Mouse (Mus musculus) liver, embryonic 15.5 days (tissue): ENCODE results near the gene Gm20532. TPM values are rescaled to one million over a fixed set of nuclear protein-coding genes. Genes with fewer than 3 reads are reported as not detected.

Source experiments
- ATAC-seq: fragments of 200-750 bp; cut with Nextera tagmentation; 2 replicates; pipeline ENCODE4 v1.8.0; 2017; ENCODE audit warnings: moderate number of reproducible peaks, mild to moderate bottlenecking, moderate library complexity; ENCODE audit not compliant: insufficient read depth
- H3K27ac ChIP-seq: fragments of 300-500 bp; sonication (generic); replicated peaks from 2 replicates; pipeline ENCODE4 v1.5.1; 2015; ENCODE audit warnings: mild to moderate bottlenecking, inconsistent platforms
- H3K27me3 ChIP-seq: fragments of 300-500 bp; sonication (generic); 2 replicates; pipeline ENCODE4 v1.6.1; 2015; ENCODE audit warnings: mild to moderate bottlenecking, inconsistent platforms
- H3K36me3 ChIP-seq: fragments of 300-500 bp; sonication (generic); replicated peaks from 2 replicates; pipeline ENCODE4 v1.6.1; 2015; ENCODE audit warnings: moderate library complexity, mild to moderate bottlenecking, inconsistent platforms
- H3K4me1 ChIP-seq: fragments of 300-500 bp; sonication (generic); replicated peaks from 2 replicates; pipeline ENCODE4 v1.6.1; 2015; ENCODE audit warnings: inconsistent platforms
- H3K4me2 ChIP-seq: fragments of 300-500 bp; sonication (generic); 2 replicates; pipeline ENCODE4 v1.6.1; 2015; ENCODE audit warnings: moderate library complexity, mild to moderate bottlenecking, inconsistent platforms
- H3K4me3 ChIP-seq: fragments of 300-500 bp; sonication (generic); replicated peaks from 2 replicates; pipeline ENCODE4 v1.5.1; 2015; ENCODE audit warnings: mild to moderate bottlenecking, inconsistent platforms
- H3K9ac ChIP-seq: fragments of 300-500 bp; sonication (generic); 2 replicates; pipeline ENCODE4 v1.6.1; 2015; ENCODE audit warnings: moderate library complexity, mild to moderate bottlenecking, inconsistent platforms
- H3K9me3 ChIP-seq: fragments of 300-500 bp; sonication (generic); replicated peaks from 2 replicates; pipeline ENCODE4 v1.6.1; 2016; ENCODE audit warnings: inconsistent platforms
- WGBS: fragments of 180-500 bp; shearing (Covaris S2); methylation state at CpG from one replicate; pipeline ENCODE4 v1.1.7; 2015; ENCODE audit warnings: mixed read lengths; ENCODE audit not compliant: insufficient replicate concordance; 5-methylcytosine and 5-hydroxymethylcytosine counted together
- polyA plus RNA-seq: library from polyadenylated mRNA; unstranded; fragments of >200 nt; fragmentation: Nextera tagmentation; extraction: Ambion mirVana; gene quantifications from 2 replicates; pipeline ENCODE4 v1.2.1, GENCODE M21; 2015

Gm20532 gene
- polyA plus RNA-seq, result not detected in 2 replicates

DNA sequence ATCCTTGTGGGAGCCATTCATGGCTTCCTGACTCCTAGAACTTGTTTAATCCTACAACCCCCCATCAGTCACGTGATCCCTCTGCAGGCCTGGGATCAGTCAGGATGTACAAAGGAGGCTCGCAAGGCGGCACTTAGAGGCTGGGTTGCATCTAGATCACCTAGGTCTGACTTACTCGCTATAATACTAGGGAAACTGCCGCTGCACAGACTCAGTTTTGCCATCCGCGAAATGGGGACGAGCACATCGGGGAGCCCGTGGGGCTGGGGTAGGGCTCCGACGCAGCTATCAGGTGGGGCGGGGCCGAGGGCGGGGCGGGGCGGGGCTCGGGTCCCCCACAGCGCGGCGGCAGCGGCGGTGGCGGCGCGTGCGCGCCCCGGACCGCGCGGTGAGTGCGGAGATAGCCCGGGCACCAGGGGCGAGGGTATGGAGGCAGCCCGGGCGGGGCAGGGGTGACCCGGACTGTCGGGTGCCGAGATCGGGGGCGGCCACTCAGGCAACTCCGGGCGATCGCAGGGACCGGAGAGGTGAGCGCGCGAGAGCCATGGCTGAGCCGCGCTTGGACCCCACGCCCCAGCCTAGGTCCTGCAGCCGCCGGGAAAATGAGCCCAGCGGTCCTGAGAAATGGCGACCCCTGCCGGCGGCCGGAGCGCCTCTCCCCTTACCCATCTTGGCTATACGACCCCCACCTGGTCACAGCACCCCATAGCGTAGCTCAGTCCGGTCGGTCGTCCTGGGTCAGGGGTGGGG lies at the start of gene Gm20532:
TSS of gene Gm20532 (plus strand) at position 346 of the 750 bp plus-strand sequence.
- Histone ChIP-seq H3K9me3 (no peaks in the 10 kb centered on the region), H3K4me3 (peak within 1 kb of the TSS; percentile 66), H3K4me2 (peak within 1 kb of the TSS; percentile 88), H3K27ac (peak within 1 kb of the TSS; percentile 19; the same call in 1 of the 2 replicates), H3K4me1 (peaks cover 42% of the 10 kb centered on the region), H3K27me3 (peaks cover 27% of the 10 kb centered on the region), H3K9ac (peak within 1 kb of the TSS; percentile 55), H3K36me3 (0 out of 2 replicates have a peak, but pooled peaks cover 3% of the 10 kb centered on the region)
- ATAC-seq, result peak; percentile 65
- WGBS, result under 1% methylated on average over 65 of the region's 65 CpGs

GRCm38 (mm10) chr2:26539516-26539915 lies 46.9 kb upstream of the Gm20532 start:
- peaks cover 10% of the 10 kb centered on the region for H3K27me3 ChIP-seq
- ATAC-seq, result no peak
- WGBS, result 52% methylated on average over 2 of the region's 2 CpGs
- H3K4me2 ChIP-seq, result no peak overlapping the region
- H3K27ac ChIP-seq, result no peak overlapping the region
- H3K4me3 ChIP-seq, result no peak overlapping the region
- peaks cover 8% of the 10 kb centered on the region for H3K4me1 ChIP-seq
- H3K9me3 ChIP-seq, result no peaks in the 10 kb centered on the region
- H3K36me3 ChIP-seq, result no peaks in the 10 kb centered on the region
- no peak overlapping the region for H3K9ac ChIP-seq

DNA sequence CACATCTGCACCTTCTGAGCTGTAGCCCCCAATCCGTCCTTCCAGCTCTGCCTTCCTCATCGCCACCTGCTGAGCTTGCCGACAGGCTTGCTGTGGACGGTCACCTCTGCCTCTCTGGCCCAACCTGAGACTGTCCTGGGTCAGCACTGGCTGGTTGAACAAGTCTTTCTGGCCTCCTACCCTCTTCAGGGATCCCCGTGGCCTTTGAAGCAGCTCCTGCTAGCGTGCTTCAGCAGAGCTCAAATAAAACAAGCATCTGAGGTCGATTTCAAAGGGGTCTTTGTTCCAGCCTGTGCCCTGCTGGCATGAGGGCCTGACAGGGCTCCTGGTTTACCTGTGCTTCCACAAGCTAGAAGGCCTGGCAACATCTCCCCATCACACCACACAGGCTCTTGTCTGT lies 45.7 kb upstream of the Gm20532 start:
- Histone ChIP-seq H3K4me3 (no peak overlapping the region), H3K27ac (no peak overlapping the region), H3K27me3 (peaks cover 10% of the 10 kb centered on the region), H3K9me3 (no peaks in the 10 kb centered on the region), H3K4me2 (no peak overlapping the region), H3K9ac (no peak overlapping the region), H3K36me3 (no peaks in the 10 kb centered on the region), H3K4me1 (no peaks in the 10 kb centered on the region; the same call in 1 of the 2 replicates)
- 47% methylated on average over 7 of the region's 7 CpGs for WGBS
- ATAC-seq, result no peak

- Histone ChIP-seq H3K4me3 (no peak overlapping the region), H3K4me1 (no peaks in the 10 kb centered on the region; the same call in 1 of the 2 replicates), H3K9ac (no peak overlapping the region), H3K9me3 (no peaks in the 10 kb centered on the region), H3K27me3 (peaks cover 10% of the 10 kb centered on the region), H3K27ac (no peak overlapping the region), H3K36me3 (no peaks in the 10 kb centered on the region), H3K4me2 (no peak overlapping the region)
- WGBS, result 43% methylated on average over 9 of the region's 9 CpGs
- no peak for ATAC-seq
Measured at GRCm38 (mm10) chr2:26541258-26541910, 45.1 kb upstream of the Gm20532 start.

DNA sequence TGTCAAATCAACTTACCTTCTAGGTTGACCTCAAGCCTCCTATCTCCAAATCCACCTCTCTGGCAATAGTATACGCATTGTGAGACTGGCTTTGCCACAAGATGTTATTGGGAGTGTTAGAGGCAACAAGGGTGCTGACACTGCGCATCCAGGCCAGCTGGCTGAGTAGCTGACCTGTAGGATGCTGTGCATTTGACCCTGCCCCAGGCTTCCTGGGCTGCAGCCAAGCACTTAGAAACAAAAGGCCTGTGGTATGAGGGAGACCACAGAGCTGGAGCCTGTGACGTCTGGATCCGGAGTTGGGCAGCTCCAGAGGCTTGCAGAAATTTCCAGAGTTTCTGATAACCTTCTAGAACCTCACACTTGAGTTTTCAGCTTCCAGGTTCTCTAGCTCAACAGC lies 43.3 kb upstream of the Gm20532 start:
- H3K36me3 ChIP-seq, result no peaks in the 10 kb centered on the region
- H3K9me3 ChIP-seq, result no peaks in the 10 kb centered on the region
- WGBS, result 54% methylated on average over 4 of the region's 4 CpGs
- H3K4me3 ChIP-seq, result no peak overlapping the region
- H3K4me2 ChIP-seq, result no peak overlapping the region
- H3K27ac ChIP-seq, result no peak overlapping the region
- peaks cover 3% of the 10 kb centered on the region; the same call in 1 of the 2 replicates for H3K4me1 ChIP-seq
- peak; percentile 26; the same call in 1 of the 2 replicates for ATAC-seq
- no peak overlapping the region for H3K9ac ChIP-seq
- H3K27me3 ChIP-seq, result peaks cover 10% of the 10 kb centered on the region

DNA sequence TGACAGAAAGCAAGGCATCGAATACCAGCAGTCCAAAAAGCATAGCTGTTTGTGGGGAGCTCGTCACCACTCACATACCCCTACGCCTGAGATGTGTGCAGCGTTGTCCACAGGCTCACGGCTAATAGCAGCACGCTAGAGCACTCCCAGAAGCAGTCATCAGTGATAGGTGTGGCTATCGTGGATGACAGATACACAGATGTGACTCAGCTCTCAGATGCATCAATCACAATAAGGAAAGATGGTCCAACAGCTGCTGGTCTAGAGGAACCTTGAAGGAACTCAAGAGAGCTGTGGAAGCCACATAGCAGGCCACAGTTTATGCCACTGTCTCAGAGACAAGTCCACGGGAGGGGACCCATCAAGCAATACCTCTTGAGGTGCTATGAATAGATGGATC lies 42.7 kb upstream of the Gm20532 start:
- WGBS, result 54% methylated on average over 8 of the region's 8 CpGs
- Histone ChIP-seq H3K27me3 (peaks cover 10% of the 10 kb centered on the region), H3K36me3 (no peaks in the 10 kb centered on the region), H3K9me3 (no peaks in the 10 kb centered on the region), H3K4me2 (no peak overlapping the region), H3K4me3 (no peak overlapping the region), H3K27ac (no peak overlapping the region), H3K4me1 (peaks cover 3% of the 10 kb centered on the region), H3K9ac (no peak overlapping the region)
- ATAC-seq, result no peak

DNA sequence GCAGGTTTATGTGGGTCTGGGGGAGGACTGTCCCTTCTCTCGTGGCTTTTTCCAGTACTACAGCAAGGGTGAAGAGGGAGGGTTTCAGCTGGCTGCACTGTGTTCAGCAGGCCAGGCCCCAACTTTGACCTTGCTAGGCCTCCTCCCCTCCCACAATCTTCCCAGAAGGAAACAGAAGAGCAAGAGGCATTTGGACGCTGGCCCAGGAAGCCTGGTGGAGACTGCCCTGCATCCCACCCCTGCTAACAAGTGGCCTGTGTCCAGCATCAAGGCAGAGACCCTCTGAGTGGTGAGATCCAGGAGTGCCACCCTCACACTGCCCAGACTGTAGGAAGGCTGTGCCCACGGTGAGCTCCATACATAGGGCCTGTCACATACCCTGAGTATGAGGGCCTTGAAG lies 42.2 kb upstream of the Gm20532 start:
- Histone ChIP-seq H3K4me2 (no peak overlapping the region), H3K27me3 (peaks cover 10% of the 10 kb centered on the region), H3K9me3 (no peaks in the 10 kb centered on the region), H3K9ac (no peak overlapping the region), H3K4me1 (peaks cover 5% of the 10 kb centered on the region), H3K36me3 (no peaks in the 10 kb centered on the region), H3K4me3 (no peak overlapping the region), H3K27ac (no peak overlapping the region)
- peak; percentile 32; the same call in 1 of the 2 replicates for ATAC-seq
- 56% methylated on average over 3 of the region's 3 CpGs for WGBS

- no peak overlapping the region for H3K4me2 ChIP-seq
- 24% methylated on average over 2 of the region's 2 CpGs for whole genome bisulfite sequencing
- no peak overlapping the region for H3K9ac ChIP-seq
- ATAC-seq, result no peak
- no peak overlapping the region for H3K27ac ChIP-seq
- H3K9me3 ChIP-seq, result no peaks in the 10 kb centered on the region
- no peak overlapping the region for H3K4me3 ChIP-seq
- H3K36me3 ChIP-seq, result no peaks in the 10 kb centered on the region
- H3K27me3 ChIP-seq, result no peaks in the 10 kb centered on the region
- H3K4me1 ChIP-seq, result peaks cover 26% of the 10 kb centered on the region
Measured at GRCm38 (mm10) chr2:26547481-26547880, 39.0 kb upstream of the Gm20532 start.

DNA sequence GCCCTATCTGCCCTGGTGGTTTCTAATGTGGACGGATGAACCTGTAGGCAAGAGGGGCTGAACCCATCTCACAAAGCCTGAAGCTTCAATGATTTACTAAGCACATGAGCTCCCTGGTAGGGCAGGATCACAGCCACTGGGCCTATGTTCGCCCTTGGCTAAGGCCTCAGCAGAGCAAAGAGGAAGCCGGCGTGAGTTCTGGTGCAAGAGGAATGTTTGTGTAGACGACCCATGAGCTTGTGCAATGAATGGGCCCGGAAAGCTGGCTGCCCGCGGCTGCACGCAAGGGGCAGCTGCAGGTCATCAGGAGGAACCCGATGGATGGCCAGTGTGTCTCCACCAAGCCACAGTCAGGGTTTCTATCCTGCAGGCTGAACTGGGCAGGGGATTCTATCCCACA lies 36.6 kb upstream of the Gm20532 start:
- 23% methylated on average over 10 of the region's 10 CpGs for WGBS
- Histone ChIP-seq H3K4me3 (no peak overlapping the region), H3K36me3 (no peaks in the 10 kb centered on the region), H3K27ac (peak overlapping the region; percentile 41; the same call in 1 of the 2 replicates), H3K4me1 (peaks cover 34% of the 10 kb centered on the region), H3K27me3 (peaks cover 4% of the 10 kb centered on the region; the same call in 1 of the 2 replicates), H3K9me3 (no peaks in the 10 kb centered on the region), H3K4me2 (no peak overlapping the region), H3K9ac (no peak overlapping the region)
- ATAC-seq, result peak; percentile 51

- Histone ChIP-seq H3K4me1 (peaks cover 38% of the 10 kb centered on the region), H3K9ac (no peak overlapping the region), H3K4me3 (no peak overlapping the region), H3K27ac (peak overlapping the region; percentile 41; the same call in 1 of the 2 replicates), H3K27me3 (peaks cover 4% of the 10 kb centered on the region; the same call in 1 of the 2 replicates), H3K36me3 (no peaks in the 10 kb centered on the region), H3K9me3 (no peaks in the 10 kb centered on the region), H3K4me2 (no peak overlapping the region)
- ATAC-seq, result no peak
- WGBS, result 43% methylated on average over 3 of the region's 3 CpGs
Measured at GRCm38 (mm10) chr2:26550205-26550604, 36.2 kb upstream of the Gm20532 start.

GRCm38 (mm10) chr2:26550777-26551176 lies 35.7 kb upstream of the Gm20532 start:
- H3K27me3 ChIP-seq, result peaks cover 4% of the 10 kb centered on the region; the same call in 1 of the 2 replicates
- peak overlapping the region; percentile 41; the same call in 1 of the 2 replicates for H3K27ac ChIP-seq
- no peak overlapping the region for H3K4me3 ChIP-seq
- H3K9me3 ChIP-seq, result no peaks in the 10 kb centered on the region
- no peaks in the 10 kb centered on the region for H3K36me3 ChIP-seq
- 33% methylated on average over 3 of the region's 3 CpGs for WGBS
- H3K4me2 ChIP-seq, result no peak overlapping the region
- no peak overlapping the region for H3K9ac ChIP-seq
- ATAC-seq, result no peak
- peaks cover 43% of the 10 kb centered on the region for H3K4me1 ChIP-seq
